Mouse (Mus musculus) NIH3T3 (cell line): ENCODE measurements at regions not wholly inside any gene's neighbourhood (a gene's known extent, or its start where the extent isn't known, plus 50 kb on each side); places are given as distances from the start of the nearest gene placed in this dataset.

ENCODE experiments used
- DNase-seq: peaks from one replicate; pipeline ENCODE4 v3.0.0-alpha.2; 2012; ENCODE audit warnings: low read depth

DNA sequence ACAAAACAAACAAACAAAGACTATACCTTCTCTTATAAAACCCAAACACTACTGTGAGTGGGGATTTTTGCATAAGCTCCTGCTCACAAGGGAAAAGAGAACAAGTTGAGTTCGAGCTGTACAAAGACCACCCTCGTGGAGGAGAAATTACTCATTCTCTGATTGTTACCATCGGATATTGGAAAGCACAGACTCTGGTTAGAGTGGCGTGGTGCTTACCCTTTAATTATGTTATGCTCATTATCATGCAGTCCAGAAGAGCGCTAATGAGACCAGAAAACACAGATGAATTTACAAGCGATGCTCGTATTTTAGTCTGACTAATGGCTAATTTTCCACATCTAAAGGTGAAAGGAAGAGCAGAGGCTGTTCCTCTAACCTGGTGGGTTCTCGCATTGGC, 721.7 kb upstream of the Cited2 start:
- no peak for DNase-seq

DNA sequence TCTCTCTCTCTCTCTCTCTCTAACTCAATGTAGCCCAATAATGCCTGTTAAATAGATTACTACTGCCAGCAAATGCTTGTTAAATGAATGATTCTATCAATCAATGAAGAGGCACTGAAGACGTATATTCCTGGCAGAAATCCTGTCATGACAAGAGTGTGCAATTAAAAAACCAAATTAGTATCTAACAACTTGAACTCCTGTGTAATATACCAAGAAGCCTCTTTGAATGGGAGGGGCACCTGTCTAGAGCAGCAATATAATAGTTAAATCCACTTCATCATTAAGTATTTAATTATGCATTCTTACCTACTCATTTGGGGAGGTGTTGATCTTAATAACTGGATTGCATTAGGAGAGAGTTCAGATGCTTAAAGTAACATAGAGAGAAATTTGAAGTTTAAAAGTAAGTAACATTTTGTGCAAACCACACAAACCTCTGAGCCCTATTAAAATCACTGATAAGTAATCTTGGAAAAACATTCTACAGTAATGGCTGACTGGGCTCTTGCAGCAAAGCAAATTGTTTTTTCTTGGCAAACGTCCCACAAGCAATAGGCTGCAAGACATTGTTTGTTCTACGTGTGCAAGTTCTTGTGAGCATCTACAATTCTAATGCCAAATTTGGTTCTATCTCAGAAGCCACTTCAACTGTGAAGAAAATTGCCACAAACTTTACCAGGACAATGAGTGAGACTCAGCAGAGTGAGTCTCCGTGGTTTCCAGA, 719.7 kb upstream of the Cited2 start:
- peak; percentile 79 for DNase-seq

DNA sequence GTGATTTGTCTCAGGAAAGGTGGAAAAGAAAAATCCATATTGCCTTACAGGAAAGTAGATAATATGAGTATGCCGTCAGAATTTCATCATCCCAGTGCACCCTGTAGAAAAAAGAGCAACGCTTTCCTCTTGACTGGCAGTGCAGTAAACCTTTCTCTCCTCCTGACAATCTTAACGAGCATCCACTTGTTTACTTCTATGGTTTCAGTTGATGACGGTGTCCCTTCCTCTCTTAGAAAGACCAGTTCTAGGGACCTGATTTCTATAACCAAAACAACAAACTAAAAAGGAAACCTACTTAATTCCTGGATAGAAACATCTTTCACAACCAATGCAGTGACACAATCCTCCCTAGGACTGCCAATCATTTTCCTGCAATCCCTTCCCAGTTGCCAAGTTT, 714.3 kb upstream of the Cited2 start:
- DNase-seq: peak; percentile 12

DNA sequence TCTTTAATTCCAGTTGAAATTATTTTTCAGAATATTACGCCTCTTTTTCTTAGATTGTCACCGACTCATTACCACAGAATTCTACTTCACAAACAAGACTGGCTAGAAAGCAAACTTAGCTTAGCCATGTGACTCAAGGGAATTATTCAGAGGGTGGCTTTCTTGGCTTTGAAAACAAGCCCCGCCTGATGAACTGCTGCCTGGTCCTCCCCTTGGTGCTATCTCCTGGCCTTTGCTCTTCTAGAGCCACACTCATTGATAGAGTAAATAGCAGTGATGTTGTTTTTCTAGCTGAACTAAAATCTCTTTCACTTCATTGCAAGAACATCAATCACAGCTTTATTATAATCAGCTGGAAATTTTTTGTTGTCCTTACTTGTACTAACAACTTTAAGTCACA, 713.0 kb upstream of the Cited2 start:
- DNase-seq: no peak

DNA sequence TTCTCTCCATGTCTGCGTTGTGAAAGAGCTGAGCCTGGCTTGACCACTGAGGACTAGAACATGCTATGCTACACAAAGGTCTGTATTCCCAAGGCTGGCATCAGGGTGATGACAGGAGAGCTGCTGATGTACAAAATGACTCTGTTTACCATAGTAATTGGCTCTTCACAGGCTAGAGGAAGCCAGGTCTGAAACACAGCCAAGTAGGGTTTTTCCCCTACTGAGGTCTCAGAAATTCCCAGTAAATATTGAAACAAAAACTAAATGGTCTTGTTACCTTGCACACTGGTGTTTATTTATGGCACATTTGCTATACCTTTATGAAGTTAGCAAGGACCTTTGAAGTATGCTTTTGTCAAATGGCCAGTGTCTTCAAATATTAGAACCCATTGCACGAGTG, 711.1 kb upstream of the Cited2 start:
- peak; percentile 79 for DNase-seq

DNA sequence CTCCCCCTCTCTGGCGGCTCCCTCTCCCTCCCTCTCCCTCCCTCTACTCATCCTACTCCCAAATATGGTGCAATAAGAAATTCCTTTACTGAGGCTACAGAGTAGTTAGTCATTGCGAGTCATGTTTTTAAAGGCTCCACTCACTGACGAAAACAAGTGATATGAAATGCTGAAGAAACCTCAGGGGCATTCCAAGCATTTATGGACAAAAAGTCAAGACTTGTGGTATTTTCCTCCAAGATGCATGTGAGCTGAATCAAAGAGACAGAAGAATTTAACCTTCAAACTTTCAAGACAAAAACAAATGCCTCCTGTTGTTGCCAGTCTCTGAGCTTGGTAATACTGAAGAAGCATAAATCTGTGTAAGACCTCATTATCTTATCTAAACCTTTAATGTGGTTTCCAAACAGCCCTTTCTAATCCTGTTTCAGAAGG, 710.5 kb upstream of the Cited2 start:
- peak; percentile 87 for DNase-seq

DNA sequence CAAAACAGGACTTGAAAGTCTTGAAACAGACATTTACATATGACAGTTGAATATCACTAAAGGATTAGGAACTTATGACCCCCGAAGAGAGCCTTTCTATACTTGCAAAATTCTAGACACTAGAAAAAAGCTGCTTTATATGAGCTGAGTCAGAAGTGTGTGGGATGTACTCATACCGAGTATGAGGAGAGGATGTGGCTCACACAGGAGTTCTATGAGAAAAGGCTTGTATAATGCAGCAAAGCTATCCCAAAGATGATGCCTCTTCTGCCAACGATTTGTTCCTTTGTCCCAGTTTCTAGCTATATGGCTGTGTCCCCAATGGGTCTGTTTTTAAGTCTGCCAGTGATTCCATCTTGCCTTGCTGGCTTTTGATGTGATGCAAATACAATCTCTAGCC, 708.2 kb upstream of the Cited2 start:
- DNase-seq: peak; percentile 23

DNA sequence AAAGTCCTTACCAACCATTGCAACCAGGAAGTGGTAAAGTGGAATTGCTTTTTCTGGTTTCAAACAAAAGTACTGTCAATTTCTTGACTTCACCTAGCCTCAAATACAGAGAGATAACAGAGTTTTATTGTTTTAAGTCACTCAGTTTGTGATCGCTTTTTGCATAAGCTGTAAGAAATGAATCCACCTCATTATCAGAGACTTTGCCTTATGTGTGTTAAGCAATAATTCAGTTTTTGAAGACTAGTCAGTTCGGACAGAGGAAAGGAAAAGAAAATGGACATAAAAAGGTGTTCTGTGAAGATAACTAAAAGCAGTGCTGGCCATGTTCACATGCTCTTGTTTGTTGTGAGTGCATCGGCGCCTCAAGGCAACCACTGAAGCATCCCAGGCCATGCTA, 706.2 kb upstream of the Cited2 start:
- no peak for DNase-seq

DNA sequence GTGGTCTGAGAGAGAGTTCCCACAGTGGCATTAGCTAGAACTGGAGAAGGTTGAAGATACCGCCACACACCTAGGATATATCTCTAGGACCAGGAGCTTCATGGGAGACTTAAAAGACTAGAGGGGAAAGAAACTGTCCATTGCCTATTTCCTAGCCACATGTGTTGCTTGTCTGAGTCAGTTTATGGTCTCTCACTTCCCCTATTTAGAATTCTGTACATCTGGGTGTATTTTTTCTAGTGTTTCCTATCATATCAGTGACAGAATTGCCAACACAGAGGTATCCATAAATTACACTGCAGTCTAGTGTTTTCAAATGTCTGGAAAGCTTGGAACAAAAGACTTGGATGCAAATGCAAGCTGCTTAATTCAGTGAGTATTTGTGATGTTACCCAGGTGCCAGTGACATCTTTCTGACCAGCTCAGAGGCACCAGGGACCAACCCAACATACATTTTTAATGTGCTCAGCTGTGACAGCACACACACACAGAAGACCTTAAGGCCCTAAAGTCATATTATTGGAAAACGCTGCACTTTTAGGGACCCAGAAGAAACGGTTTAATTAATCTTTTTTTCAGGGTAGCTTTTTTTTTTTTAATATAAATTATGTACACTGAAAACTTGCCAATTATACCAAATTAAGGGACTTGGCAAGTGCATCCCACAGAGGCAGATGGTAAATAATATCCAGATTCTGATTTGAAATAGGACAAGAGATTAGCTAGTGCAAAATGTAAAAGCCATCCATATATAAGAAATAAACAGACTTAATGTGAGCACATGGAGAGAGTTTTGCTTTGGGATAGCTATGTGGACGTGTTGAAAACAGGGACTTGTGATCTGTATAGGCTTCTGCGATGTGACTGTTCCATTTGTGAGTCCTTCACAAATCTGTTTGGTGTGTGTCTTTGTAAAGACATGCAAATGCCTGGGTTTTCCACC, 700.5 kb upstream of the Cited2 start:
- no peak for DNase-seq

DNA sequence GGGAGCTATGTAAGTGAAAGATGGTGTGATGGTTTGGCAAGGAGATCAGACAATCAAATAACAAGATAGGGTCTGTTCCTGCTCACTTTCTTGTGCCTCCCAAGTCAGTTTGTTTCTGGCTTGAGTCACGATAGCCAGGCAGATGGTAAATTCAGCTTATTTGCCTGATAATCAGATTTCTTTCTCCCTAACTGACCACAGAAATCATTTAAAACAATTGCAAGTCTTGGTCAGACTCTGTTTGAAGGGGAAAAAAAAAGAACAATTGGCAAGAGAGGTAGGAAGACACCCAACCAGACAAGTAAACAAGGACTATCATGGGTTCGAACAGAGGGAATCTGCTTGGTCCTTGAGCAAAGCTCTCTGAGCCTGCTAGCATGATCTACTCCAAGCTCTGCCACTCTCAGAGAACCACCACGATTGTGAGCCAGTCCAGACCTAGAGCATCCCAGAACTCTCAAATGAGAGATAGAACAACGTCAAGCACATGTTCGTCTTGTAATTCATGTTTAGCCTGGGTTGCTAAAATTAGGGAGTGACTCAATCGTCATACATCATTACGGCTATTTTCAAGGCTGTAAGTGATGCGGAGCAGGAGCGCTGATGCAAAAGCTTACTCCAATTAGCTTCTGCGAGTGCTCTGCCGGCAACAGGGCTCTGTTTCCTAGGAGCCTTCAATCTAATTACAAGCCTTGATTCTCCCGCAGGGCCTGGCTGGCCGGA, 699.3 kb upstream of the Cited2 start:
- no peak for DNase-seq

DNA sequence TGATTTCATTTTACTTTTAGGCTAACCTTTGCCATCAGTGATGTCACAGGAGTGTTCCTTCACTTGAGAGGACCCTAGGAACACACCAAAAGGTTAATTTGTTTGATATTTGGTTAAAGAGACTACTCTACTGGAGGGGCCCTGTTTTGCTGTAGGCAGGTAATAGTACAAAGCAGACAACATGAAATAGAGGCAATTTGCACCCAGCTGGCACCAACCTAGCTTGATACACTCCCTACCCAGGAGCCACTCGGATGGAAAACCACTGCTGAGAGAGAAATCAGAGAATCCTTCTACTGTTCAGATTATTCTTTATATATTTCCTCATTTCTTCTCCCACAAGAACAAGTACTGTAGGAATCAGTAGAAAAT, 698.7 kb upstream of the Cited2 start:
- no peak for DNase-seq

DNA sequence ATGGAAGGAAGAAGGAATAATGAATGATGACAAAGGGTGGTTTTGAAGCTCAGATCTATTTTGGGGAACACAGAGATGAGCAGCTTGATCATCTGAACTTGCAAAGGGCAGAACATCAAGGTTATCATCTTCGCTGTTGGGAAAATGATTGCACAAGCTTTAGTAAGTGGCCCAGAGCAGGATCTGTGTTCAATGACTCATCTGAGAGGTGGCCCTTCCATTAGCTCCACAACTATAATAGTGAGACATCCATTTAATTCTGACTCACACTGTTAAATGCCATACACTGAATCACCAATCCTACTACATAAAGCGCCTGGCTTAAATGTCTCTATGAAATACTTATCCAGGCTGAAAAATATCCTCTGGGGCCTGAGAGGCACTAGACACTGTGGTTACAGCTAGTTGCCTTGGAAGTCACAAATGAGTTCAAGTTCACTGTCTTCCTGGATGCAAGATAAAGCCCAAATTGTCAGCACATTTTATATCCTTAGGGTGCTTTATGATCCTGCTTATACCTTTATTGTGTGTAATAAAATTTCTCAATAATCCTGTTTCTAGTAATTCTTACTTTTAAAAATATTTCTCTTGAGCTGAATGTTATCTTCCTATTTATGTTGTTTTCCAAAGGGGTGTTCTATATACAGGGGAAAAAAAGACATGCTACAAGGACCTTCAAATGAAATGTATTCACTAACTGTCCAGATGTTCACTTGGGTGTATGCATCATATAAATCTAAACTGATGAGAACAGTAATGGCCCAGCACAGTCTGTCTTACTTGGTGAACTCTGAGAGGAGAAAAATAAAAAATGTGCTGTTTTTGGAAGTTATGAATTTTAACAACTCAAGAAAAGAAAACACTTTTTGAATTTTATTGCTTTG, 687.9 kb upstream of the Cited2 start:
- peak; percentile 79 for DNase-seq

DNA sequence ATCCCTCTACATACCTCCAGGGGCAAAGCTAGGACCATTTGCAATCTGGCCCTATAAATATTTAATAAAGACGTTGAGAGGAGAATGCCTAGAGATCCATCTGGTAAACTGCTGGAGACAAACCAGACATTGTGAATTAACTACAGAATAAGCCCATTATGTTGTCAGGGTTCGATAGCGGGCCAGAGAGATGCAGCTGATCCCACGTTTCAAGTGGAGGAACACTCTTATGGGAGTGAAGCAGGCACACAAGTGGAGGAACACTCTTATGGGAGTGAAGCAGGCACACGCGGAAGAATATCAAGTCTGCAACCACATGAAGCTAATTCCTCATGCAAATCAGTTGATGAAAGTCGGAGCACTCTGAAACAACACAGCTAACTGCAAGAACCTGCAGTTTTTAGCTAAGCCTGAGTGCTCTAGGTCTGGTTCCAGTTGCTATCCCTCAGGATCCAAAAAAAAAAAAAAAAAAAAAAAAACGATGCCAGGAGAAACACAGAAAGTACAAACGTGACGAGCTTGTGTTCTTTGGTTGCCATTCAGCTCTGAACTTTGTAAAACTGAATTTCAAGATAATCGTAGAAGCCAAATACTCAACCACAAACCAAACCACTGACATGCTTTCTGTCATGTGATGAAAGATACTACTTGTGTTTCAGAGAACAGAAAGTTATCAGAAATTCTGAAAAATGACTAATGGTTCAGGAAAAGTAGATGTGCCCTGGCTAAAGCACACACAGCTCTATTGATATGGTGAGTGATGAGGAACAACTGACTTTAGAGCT, 684.6 kb upstream of the Cited2 start:
- DNase-seq: peak; percentile 65

DNA sequence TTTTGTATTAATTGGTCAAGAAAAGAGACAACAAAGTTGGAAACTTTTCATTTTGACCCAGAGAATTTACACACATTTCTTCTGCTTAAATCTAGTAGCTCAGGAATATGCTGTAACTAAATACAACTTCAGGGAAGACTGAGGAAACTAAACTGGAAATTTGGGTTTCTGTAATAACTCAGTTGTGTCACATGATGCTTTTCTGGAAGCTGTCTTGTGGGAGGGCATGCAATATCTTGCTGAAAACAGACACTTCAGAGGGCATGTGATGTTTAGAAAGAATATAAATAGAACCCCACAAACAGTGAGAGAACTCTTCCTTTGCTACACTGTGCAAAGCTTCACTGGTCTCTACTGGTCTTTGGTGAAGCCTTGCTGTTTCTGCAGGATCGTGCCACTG, 680.9 kb upstream of the Cited2 start:
- DNase-seq: no peak

DNA sequence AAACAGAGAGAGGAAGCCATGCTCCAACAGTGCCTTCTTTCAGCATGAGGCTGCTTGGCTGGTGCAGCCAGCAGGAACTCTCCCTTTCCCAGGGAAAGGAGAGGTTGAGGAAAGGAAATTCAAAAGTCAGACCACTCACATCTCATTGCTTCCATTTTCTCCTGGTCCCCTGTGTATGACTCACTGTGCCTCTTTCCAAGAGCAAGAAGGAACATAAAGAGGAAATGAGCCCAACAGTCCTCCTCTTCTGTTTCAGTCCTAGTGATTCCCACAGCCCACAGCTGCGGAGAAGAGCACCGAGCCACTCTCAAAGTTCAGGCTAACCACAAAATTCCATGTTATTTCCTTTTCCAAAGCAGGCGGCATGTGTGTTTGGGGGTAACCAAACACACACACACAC, 680.0 kb upstream of the Cited2 start:
- DNase-seq: peak; percentile 44

DNA sequence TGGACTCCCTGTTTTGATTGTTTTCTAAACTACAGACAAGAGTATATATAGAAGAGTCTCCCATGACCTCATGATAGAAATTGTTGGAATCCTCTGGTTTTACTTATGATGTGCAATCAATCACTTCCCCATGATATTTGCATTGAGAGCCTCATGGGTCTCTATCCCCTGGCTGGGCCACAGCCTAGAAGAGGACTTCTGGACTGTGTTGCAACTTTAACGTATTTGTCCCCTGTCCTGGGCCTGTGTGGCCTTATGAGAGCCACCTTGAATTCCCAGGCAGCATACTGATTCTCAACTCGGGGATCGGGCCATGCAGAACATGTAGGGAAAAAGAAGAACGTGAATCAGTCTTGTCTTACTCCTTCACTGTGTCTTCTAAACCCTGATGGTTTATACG, 676.3 kb upstream of the Cited2 start:
- no peak for DNase-seq

DNA sequence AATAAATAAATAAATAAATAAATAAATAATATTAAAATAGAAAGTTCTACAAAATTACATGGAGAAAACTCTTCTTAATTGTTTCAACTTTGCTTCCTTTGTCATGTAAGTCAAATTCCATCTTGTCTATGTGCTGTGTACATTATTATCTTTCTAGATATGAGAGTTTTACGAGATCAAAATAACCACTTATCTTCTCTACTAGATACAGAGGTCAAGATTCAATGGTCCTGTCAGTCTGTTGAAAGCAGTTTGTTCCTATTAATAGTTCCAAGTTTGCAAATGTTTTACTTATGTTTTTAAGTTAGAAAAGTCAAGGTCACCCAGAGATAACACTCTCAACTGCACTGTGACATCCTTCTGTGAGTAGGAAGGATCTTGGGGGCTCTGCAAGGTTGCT, 650.1 kb upstream of the Cited2 start:
- no peak for DNase-seq

DNA sequence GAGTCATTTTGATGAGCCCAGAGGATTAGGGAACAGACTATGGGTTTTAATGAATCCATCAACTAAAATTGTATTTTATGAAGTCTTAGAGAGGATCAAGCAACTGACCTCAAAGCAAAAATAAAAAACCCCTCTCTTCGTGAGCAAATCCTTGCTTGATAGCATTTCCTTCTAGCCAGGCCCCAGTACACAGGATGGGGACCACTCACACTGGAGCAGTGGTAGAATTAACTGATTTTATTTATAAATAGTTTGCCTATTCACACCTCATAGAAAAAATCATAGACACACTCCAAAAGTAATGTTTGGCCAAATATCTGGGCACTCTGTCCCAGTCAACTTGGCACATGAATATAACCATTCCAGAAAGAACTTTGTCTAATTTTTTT, 649.0 kb upstream of the Cited2 start:
- no peak for DNase-seq

DNA sequence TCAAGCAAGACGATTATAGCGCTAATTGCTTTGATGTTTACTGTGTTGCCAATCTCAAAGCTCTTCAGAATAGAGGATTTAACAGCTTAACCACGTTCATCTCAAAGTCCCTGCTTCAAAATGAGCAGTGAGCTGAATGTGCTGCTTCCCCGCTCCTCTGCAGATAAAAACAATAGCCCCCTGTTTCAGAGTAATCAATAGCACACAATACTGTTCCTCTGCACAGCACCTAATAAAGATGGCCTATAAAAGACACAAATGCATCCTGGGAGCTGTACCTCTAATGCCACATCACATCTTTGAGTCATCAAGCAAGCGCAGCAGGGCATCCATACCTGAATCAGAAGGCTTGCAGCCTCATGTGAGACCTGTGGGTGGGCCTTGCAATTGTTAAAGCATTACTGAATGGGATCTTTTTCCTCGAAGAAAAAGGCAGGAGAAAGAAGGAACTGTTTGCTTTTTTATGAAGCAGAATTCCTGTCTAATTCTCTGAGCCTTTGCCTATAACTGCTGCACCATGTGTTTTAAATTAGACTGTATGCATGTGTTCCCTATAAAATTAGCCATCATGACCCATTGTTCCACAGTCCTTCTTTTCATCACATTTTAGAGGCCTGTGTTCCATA, 648.5 kb upstream of the Cited2 start:
- DNase-seq: peak; percentile 79

DNA sequence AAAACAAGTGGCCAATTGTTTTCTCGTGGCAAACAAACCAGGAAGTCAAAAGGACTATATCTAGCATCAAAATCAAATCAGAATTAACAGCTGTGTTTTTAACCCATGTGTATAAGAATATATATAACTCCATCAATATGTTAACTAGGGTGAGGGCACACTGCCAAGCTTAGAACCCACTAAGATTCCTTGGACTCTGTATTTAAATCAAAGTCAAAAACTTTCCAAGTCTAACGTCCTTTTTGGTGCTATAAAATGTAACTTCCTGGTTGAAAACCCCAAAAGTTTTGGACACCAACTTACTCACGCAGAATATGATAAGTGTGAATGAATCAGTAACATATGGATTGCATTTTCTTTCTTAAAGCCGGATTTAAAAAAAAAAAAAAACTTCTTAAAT, 647.9 kb upstream of the Cited2 start:
- peak; percentile 94 for DNase-seq
